ENCODE assay signal across 8 mouse cellular contexts in genomic region chr6:24664133-24664866, GRCm38 (mm10). TPM values are rescaled to one million over a fixed set of nuclear protein-coding genes. Genes with fewer than 3 reads are reported as not detected.
DNase-seq lines count a peak whose midpoint lies in the region; ATAC-seq and TF ChIP-seq lines count a peak whose summit lies in the region.

No protein-coding gene starts in this region.

- peaks cover 0 to 45% of the 10 kb centered on the region in 2 experiments; a peak in 3 of 4 replicates for H3K36me3 ChIP-seq in MEL (ENCODE audit: control insufficient read depth in 1 of 2, insufficient read depth in 2 of 2, low read length in 2 of 2)

- WGBS in bone marrow, adult 2 months: under 1% methylated on average over 57 of the region's 58 CpGs

- no peaks in the 10 kb centered on the region for H3K27me3 ChIP-seq in MEL (ENCODE audit: control insufficient read depth in 1 of 2, insufficient read depth in 2 of 2, low read length in 2 of 2)

- H3K79me2 ChIP-seq in MEL (ENCODE audit: control insufficient read depth, insufficient read depth, low read length, poor library complexity): peaks cover 41% of the 10 kb centered on the region

- TF ChIP-seq CTCF in MEL (IDR thresholded peaks at IDR 0.05 in 2 of 3, conservative IDR thresholded peaks at IDR 0.05 in 1 of 3; ENCODE audit: control insufficient read depth in 1 of 3, insufficient read depth in 1 of 3, low read depth in 2 of 3, low read length in 3 of 3, poor library complexity in 1 of 3, severe bottlenecking in 1 of 3): no peak
- no peak for TF ChIP-seq CTCF in bone marrow, adult 2 months (IDR thresholded peaks at IDR 0.05; ENCODE audit: control insufficient read depth, insufficient read depth, low read length)
- TF ChIP-seq CTCF in layer of hippocampus, adult 2 months (conservative IDR thresholded peaks at IDR 0.05): no peak

- peak overlapping the region; percentile 99 for H3K9ac ChIP-seq in MEL (ENCODE audit: control insufficient read depth, low read depth, low read length, poor library complexity, severe bottlenecking)

- peak; percentile 38 for ATAC-seq in frontal cortex, adult (ENCODE audit: low TSS enrichment)

- DNase-seq in MEL (ENCODE audit: low read depth, low spot score) (peak; percentile 66), adipocyte (ENCODE audit: low spot score) (no peak)
- DNase-seq in heart, postnatal 4 days: peak; percentile 51
- DNase-seq in layer of hippocampus, adult 2 months (ENCODE audit: low spot score in 2 of 2): peak; percentile 29 to 31
- peak; percentile 63 for DNase-seq in lung, postnatal 10 days
- DNase-seq in ovary, postnatal 14 days (ENCODE audit: low spot score): peak; percentile 29

- peak overlapping the region; percentile 70 to 98 for H3K4me3 ChIP-seq in MEL (ENCODE audit: control insufficient read depth in 1 of 2, insufficient read depth in 1 of 2, low read depth in 2 of 2, low read length in 2 of 2)
- H3K4me3 ChIP-seq in bone marrow, adult 2 months (replicated peaks; ENCODE audit: control insufficient read depth, low read depth, low read length): peak overlapping the region; percentile 82
- peak overlapping the region; percentile 89 for H3K4me3 ChIP-seq in layer of hippocampus, adult 2 months

- H3K27ac ChIP-seq in MEL (ENCODE audit: control insufficient read depth, low read depth, low read length): peak overlapping the region; percentile 53
- peak overlapping the region; percentile 91 for H3K27ac ChIP-seq in bone marrow, adult 2 months (ENCODE audit: control insufficient read depth, insufficient read depth, low read depth, low read length, poor library complexity)
- peak overlapping the region; percentile 96 for H3K27ac ChIP-seq in layer of hippocampus, adult 2 months

- no peak for TF ChIP-seq RAD21 in MEL (IDR thresholded peaks at IDR 0.05; ENCODE audit: low read depth, low read length)

- TF ChIP-seq EP300 in MEL (IDR thresholded peaks at IDR 0.05; ENCODE audit: low read depth in 1 of 2, low read length in 2 of 2): no peak

- TF ChIP-seq POLR2A in MEL (IDR thresholded peaks at IDR 0.05; ENCODE audit: control insufficient read depth in 1 of 2, insufficient read depth in 1 of 2, low read depth in 1 of 2, low read length in 2 of 2, poor library complexity in 1 of 2): no peak
- no peak for TF ChIP-seq POLR2A in bone marrow, adult 2 months (IDR thresholded peaks at IDR 0.05; ENCODE audit: borderline replicate concordance, control insufficient read depth, low read depth, low read length)

- H3K4me1 ChIP-seq in MEL (ENCODE audit: control insufficient read depth in 1 of 2, insufficient read depth in 2 of 2, low read length in 2 of 2): peaks cover 11 to 25% of the 10 kb centered on the region in 2 experiments
- no peaks in the 10 kb centered on the region; the same call in 1 of the 2 replicates for H3K4me1 ChIP-seq in bone marrow, adult 2 months (ENCODE audit: control insufficient read depth, insufficient read depth, low read length)

- no peaks in the 10 kb centered on the region for H3K9me3 ChIP-seq in MEL (replicated peaks; ENCODE audit: insufficient read depth, low read length)

TF ChIP-seq in MEL, 35 proteins besides CTCF, POLR2A, EP300 and RAD21:
- TF ChIP-seq POLR2AphosphoS5 (IDR thresholded peaks at IDR 0.05; ENCODE audit: borderline replicate concordance, low read depth, low read length): no peak
- 0 out of 2 replicates have a peak, but pooled peaks have one; percentile 8 for TF ChIP-seq CHD1 (IDR thresholded peaks at IDR 0.05; ENCODE audit: low read depth, low read length)
TF ChIP-seq in MEL: peak in this region for 1.

RNA-seq across cellular contexts. Expression of gene Wasl, which starts 0.5 kb away (rescaled TPM):
- total RNA-seq in MEL (2012; rRNA removed): 3.6 and 4.3 TPM in 2 replicates
- polyA plus RNA-seq in MEL (2012; ENCODE audit: insufficient read depth in 1 of 2, insufficient read length in 2 of 2, low read depth in 1 of 2, low replicate concordance in 2 of 2, missing spikeins in 1 of 2): 10 to 100 TPM in 1 of 2 experiments, 1 to 10 TPM in 1; 9.5 to 33.3 TPM
- 4.0 and 14.5 TPM in 2 replicates for polyA plus RNA-seq in bone marrow, adult 2 months (2011; ENCODE audit: insufficient read depth, insufficient read length, low replicate concordance, missing spikeins)
- total RNA-seq in heart, postnatal 4 days (2021): 10 to 100 TPM; 33.8 to 34.7 TPM
- total RNA-seq in layer of hippocampus, adult 2 months (2021): 100 to 1,000 TPM; 139 to 150 TPM
